Mouse (Mus musculus) midbrain, embryonic 13.5 days (tissue): ENCODE measurements around the gene Smco2. TPM values are rescaled to one million over a fixed set of nuclear protein-coding genes. Genes with fewer than 3 reads are reported as not detected.

ENCODE experiments used
- ATAC-seq: fragments of 200-750 bp; cut with Nextera tagmentation; 2 replicates; pipeline ENCODE4 v1.8.0; 2017; ENCODE audit warnings: mild to moderate bottlenecking, moderate TSS enrichment, moderate library complexity
- H3K27ac ChIP-seq: fragments of 300-500 bp; sonication (generic); 2 replicates; pipeline ENCODE4 v1.5.1; 2015; ENCODE audit warnings: inconsistent platforms, mild to moderate bottlenecking, moderate library complexity
- H3K27me3 ChIP-seq: fragments of 300-500 bp; sonication (generic); 2 replicates; pipeline ENCODE4 v1.6.1; 2015; ENCODE audit warnings: mild to moderate bottlenecking, inconsistent platforms
- H3K36me3 ChIP-seq: fragments of 300-500 bp; sonication (generic); 2 replicates; pipeline ENCODE4 v1.6.1; 2015; ENCODE audit warnings: mild to moderate bottlenecking, inconsistent platforms
- H3K4me1 ChIP-seq: fragments of 300-500 bp; sonication (generic); replicated peaks from 2 replicates; pipeline ENCODE4 v1.6.1; 2015; ENCODE audit warnings: inconsistent platforms
- H3K4me2 ChIP-seq: fragments of 300-500 bp; sonication (generic); replicated peaks from 2 replicates; pipeline ENCODE4 v1.6.1; 2015; ENCODE audit warnings: moderate library complexity, mild to moderate bottlenecking, inconsistent platforms
- H3K4me3 ChIP-seq: fragments of 300-500 bp; sonication (generic); replicated peaks from 2 replicates; pipeline ENCODE4 v1.5.1; 2015; ENCODE audit warnings: mild to moderate bottlenecking, inconsistent platforms
- H3K9ac ChIP-seq: fragments of 300-500 bp; sonication (generic); replicated peaks from 2 replicates; pipeline ENCODE4 v1.6.1; 2015; ENCODE audit warnings: mild to moderate bottlenecking, inconsistent platforms
- H3K9me3 ChIP-seq: fragments of 300-500 bp; sonication (generic); 2 replicates; pipeline ENCODE4 v1.6.1; 2016; ENCODE audit warnings: mild to moderate bottlenecking, inconsistent platforms
- WGBS: fragments of 180-500 bp; shearing (Covaris S2); methylation state at CpG from one replicate; pipeline ENCODE4 v1.1.7; 2015; 5-methylcytosine and 5-hydroxymethylcytosine counted together
- polyA plus RNA-seq: library from polyadenylated mRNA; unstranded; fragments of >200 nt; fragmentation: Nextera tagmentation; extraction: Ambion mirVana; gene quantifications from 2 replicates; pipeline ENCODE4 v1.2.1, GENCODE M21; 2015

Gene Smco2
- polyA plus RNA-seq, 1 experiment from 2014 or later = not detected

DNA sequence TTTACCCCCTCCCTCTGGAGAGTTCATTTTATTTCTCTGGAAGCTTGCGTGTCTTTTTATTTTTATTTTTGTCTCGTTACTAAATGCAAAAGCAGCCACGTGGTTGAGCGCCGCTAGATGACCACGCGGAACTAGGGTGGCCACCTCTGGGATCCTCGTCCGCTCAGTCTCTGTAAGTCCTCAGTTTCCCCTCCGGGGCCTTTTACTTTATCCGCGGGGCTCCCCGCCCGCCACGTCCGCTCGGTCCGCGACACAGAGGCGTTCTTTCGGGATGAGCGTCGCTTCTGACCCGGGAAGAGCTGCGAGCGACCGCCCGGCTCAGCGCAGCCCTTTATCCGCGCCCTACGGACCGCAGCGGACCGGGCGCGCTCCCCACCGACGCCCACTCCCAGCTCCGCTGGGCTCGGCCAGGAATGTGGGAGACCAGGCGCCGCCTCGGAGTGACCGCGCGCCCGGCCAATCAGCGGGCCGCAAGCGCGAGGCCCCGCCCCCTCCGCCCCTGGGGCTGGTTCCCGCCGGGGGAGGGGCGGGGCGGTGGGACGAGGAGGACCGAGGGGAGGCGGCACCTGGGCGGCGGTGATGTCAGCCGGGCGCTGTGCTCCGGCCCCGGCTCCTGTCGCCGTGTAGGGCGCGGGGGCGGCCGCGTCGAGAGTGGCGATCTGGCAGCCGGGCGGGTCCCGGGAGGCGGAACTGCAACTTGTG is 38.2 kb downstream of the Smco2 start, which contains the start of gene Ppfibp1:
TSS of gene Ppfibp1 (plus strand) at position 530 of the 702 bp plus-strand sequence.
- Histone ChIP-seq H3K36me3 (no peaks in the 10 kb centered on the region), H3K9ac (peak within 1 kb of the TSS; percentile 69), H3K27me3 (0 out of 2 replicates have a peak, but pooled peaks cover 5% of the 10 kb centered on the region), H3K27ac (no peak within 1 kb of the TSS), H3K4me1 (peaks cover 19% of the 10 kb centered on the region), H3K4me3 (peak within 1 kb of the TSS; percentile 72), H3K9me3 (no peaks in the 10 kb centered on the region), H3K4me2 (peak within 1 kb of the TSS; percentile 73)
- under 1% methylated on average over 61 of the region's 80 CpGs for WGBS
- ATAC-seq = peak; percentile 96

GRCm38 (mm10) chr6:146888660-146889490 is 39.0 kb downstream of the Smco2 start:
- H3K36me3 ChIP-seq = no peaks in the 10 kb centered on the region
- peak; percentile 81 for ATAC-seq
- no peak overlapping the region for H3K27ac ChIP-seq
- WGBS = 9% methylated on average over 26 of the region's 26 CpGs
- peak overlapping the region; percentile 69 for H3K9ac ChIP-seq
- peaks cover 19% of the 10 kb centered on the region for H3K4me1 ChIP-seq
- H3K4me2 ChIP-seq = peak overlapping the region; percentile 73
- H3K4me3 ChIP-seq = peak overlapping the region; percentile 72
- H3K27me3 ChIP-seq = 0 out of 2 replicates have a peak, but pooled peaks cover 5% of the 10 kb centered on the region
- H3K9me3 ChIP-seq = no peaks in the 10 kb centered on the region

DNA sequence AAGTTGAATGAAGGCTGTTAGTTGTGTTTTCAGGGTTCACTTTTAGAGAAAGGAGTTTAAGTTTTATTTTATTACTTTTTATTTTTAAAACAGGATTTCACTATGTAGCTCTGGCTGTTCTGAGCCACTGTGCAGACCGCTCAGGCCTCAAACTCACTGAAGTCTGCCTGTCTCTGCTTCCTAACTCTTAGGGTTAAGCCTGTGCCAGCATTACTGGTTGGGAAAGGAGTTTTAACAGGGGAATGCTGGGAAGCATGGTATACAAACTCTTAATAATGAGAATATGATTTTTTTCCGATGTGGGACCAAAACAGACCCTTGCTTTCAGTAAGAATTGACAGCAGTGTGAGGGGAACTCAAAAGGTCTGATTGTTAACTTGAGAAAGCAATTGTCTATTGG is 40.3 kb downstream of the Smco2 start:
- WGBS = 56% methylated on average over 2 of the region's 2 CpGs

GRCm38 (mm10) chr6:146890633-146891032 is 40.7 kb downstream of the Smco2 start:
- H3K9me3 ChIP-seq = no peaks in the 10 kb centered on the region
- peaks cover 19% of the 10 kb centered on the region for H3K4me1 ChIP-seq
- no peak overlapping the region for H3K4me3 ChIP-seq
- H3K4me2 ChIP-seq = no peak overlapping the region
- H3K9ac ChIP-seq = no peak overlapping the region
- no peak for ATAC-seq
- H3K36me3 ChIP-seq = no peaks in the 10 kb centered on the region
- 0 out of 2 replicates have a peak, but pooled peaks cover 5% of the 10 kb centered on the region for H3K27me3 ChIP-seq
- no peak overlapping the region for H3K27ac ChIP-seq

More for the DNA sequence above, 40.3 kb downstream of the Smco2 start:
- H3K9me3 ChIP-seq = no peaks in the 10 kb centered on the region
- ATAC-seq = no peak
- no peak overlapping the region for H3K4me2 ChIP-seq
- H3K36me3 ChIP-seq = no peaks in the 10 kb centered on the region
- no peak overlapping the region for H3K9ac ChIP-seq
- H3K27me3 ChIP-seq = 0 out of 2 replicates have a peak, but pooled peaks cover 5% of the 10 kb centered on the region
- H3K4me1 ChIP-seq = peaks cover 19% of the 10 kb centered on the region
- no peak overlapping the region for H3K4me3 ChIP-seq
- H3K27ac ChIP-seq = no peak overlapping the region

DNA sequence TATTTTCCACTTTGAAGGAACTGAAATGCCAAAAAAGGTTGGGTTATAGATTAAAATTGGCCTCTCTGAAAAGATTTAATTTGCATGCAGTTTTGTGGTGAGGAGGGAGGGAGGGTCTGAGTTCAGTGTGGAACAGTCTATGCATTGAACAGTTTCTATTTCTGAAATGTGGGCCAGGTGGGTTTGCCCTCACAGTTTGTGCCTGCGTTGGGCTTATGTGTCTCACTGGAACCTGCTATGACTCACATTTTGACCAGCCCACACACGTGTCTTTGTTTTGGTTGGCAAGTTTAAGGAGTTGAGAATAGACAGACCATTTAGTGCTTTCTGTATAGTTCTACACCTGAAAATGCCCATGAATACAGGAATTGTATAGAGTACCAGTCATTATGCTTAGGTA is 44.0 kb downstream of the Smco2 start:
- Histone ChIP-seq H3K4me1 (0 out of 2 replicates have a peak, but pooled peaks cover 6% of the 10 kb centered on the region), H3K27me3 (0 out of 2 replicates have a peak, but pooled peaks cover 5% of the 10 kb centered on the region), H3K36me3 (no peaks in the 10 kb centered on the region), H3K4me3 (no peak overlapping the region), H3K9me3 (no peaks in the 10 kb centered on the region), H3K4me2 (no peak overlapping the region), H3K9ac (no peak overlapping the region), H3K27ac (no peak overlapping the region)
- 87% methylated on average over 2 of the region's 2 CpGs for WGBS
- ATAC-seq = no peak

- H3K4me2 ChIP-seq = no peak overlapping the region
- no peaks in the 10 kb centered on the region for H3K36me3 ChIP-seq
- H3K9ac ChIP-seq = no peak overlapping the region
- no peak overlapping the region for H3K4me3 ChIP-seq
- WGBS = 89% methylated on average over 6 of the region's 6 CpGs
- ATAC-seq = no peak
- H3K27me3 ChIP-seq = no peaks in the 10 kb centered on the region
- H3K9me3 ChIP-seq = no peaks in the 10 kb centered on the region
- H3K4me1 ChIP-seq = no peaks in the 10 kb centered on the region
- no peak overlapping the region for H3K27ac ChIP-seq
Observed at GRCm38 (mm10) chr6:146898709-146899108, 48.8 kb downstream of the Smco2 start.

- no peak for ATAC-seq
- Histone ChIP-seq H3K4me1 (no peaks in the 10 kb centered on the region), H3K4me2 (no peak overlapping the region), H3K27me3 (no peaks in the 10 kb centered on the region), H3K9ac (no peak overlapping the region), H3K9me3 (no peaks in the 10 kb centered on the region), H3K4me3 (no peak overlapping the region), H3K36me3 (no peaks in the 10 kb centered on the region), H3K27ac (no peak overlapping the region)
- 91% methylated on average over 2 of the region's 2 CpGs for WGBS
Observed at GRCm38 (mm10) chr6:146899647-146900046, 49.7 kb downstream of the Smco2 start.

GRCm38 (mm10) chr6:146901929-146902328 is 52.0 kb downstream of the Smco2 start:
- ATAC-seq = no peak
- H3K4me1 ChIP-seq = no peaks in the 10 kb centered on the region
- H3K27me3 ChIP-seq = no peaks in the 10 kb centered on the region
- H3K4me3 ChIP-seq = no peak overlapping the region
- no peak overlapping the region for H3K9ac ChIP-seq
- H3K4me2 ChIP-seq = no peak overlapping the region
- H3K36me3 ChIP-seq = no peaks in the 10 kb centered on the region
- H3K27ac ChIP-seq = no peak overlapping the region
- WGBS = 95% methylated on average over 4 of the region's 4 CpGs
- no peaks in the 10 kb centered on the region for H3K9me3 ChIP-seq

GRCm38 (mm10) chr6:146903632-146904031 is 53.7 kb downstream of the Smco2 start:
- Histone ChIP-seq H3K9me3 (no peaks in the 10 kb centered on the region), H3K27ac (no peak overlapping the region), H3K36me3 (no peaks in the 10 kb centered on the region), H3K4me3 (no peak overlapping the region), H3K4me1 (no peaks in the 10 kb centered on the region), H3K27me3 (no peaks in the 10 kb centered on the region), H3K4me2 (no peak overlapping the region), H3K9ac (no peak overlapping the region)
- 90% methylated on average over 2 of the region's 2 CpGs for WGBS
- ATAC-seq = no peak

DNA sequence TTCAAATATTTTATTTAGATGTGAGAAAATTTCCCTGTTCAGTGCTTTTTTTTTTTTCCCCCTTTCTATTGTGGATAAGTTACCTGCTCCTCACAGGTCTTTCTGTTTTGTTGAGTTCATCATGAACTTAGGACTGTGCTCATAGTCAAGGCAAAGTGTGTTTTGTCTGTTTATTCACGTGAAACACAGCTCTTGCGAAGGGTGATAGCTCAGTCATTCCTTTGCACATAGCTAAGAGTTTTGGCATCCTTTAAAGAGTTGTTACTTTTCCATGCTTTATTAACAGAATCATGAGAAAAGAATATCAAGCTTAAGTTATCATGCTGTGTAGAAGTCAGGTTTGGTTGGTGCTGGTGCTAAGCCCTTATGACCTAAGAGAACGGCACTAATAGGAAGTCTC is 54.8 kb downstream of the Smco2 start:
- whole genome bisulfite sequencing = 80% methylated on average over 3 of the region's 3 CpGs
- ATAC-seq = no peak
- no peaks in the 10 kb centered on the region for H3K4me1 ChIP-seq
- no peak overlapping the region for H3K4me3 ChIP-seq
- H3K9ac ChIP-seq = no peak overlapping the region
- no peak overlapping the region for H3K27ac ChIP-seq
- H3K9me3 ChIP-seq = no peaks in the 10 kb centered on the region
- H3K36me3 ChIP-seq = no peaks in the 10 kb centered on the region
- H3K27me3 ChIP-seq = no peaks in the 10 kb centered on the region
- no peak overlapping the region for H3K4me2 ChIP-seq

DNA sequence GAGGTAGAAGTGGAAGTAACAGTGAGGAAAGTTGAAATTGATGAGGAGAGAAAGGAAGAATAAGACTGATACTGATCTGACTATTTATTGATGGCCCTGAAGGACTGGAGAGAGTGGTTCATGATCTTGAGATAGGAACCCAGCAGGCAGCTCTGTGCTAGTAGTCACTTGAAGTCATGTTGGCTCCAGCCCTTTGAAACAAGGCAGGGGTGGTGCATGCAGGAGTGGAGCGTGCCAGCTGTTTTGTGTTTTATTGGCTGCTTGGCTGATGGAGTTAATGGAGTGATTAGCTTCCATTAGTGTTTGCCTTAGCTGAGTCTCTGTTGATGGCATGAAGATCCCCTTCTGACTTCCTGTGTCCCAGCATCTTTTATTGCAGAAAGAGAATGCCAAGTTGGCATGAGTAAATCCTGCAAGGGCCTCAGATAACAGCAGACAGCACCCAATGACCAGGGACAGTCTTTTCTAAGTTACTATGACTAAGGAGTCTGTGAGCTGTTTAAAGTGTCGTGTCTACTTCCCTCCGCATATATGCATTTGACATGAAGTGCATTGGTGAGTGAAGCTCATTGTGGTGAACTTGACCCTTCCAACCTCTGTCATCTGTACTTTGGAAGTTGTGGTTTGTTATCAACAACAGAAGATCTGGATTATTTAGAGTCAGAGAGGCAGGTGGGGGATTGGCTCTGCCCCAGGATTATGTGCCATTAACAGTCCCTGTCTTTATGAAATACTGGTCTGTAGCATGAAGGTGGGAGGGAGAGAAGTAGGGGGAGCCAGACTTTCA is 56.3 kb downstream of the Smco2 start:
- Histone ChIP-seq H3K27ac (no peak overlapping the region), H3K36me3 (no peaks in the 10 kb centered on the region), H3K9ac (no peak overlapping the region), H3K27me3 (no peaks in the 10 kb centered on the region), H3K4me2 (no peak overlapping the region), H3K4me1 (no peaks in the 10 kb centered on the region), H3K4me3 (no peak overlapping the region), H3K9me3 (no peaks in the 10 kb centered on the region)
- no peak for ATAC-seq
- WGBS = 92% methylated on average over 3 of the region's 3 CpGs
